ENCODE assay signal across 16 mouse cellular contexts in genomic region chr14:73420138-73420745, GRCm38 (mm10). TPM values are rescaled to one million over a fixed set of nuclear protein-coding genes. Genes with fewer than 3 reads are reported as not detected.
DNase-seq lines count a peak whose midpoint lies in the region; ATAC-seq lines count a peak whose summit lies in the region.
"Had no signal": no experiment of that assay in that cellular context is flagged by ENCODE, and none has a peak within 500 bp of the region (broad histone marks: within the 10 kb centered on the region; RNA-seq: fewer than 3 reads in every experiment).

No protein-coding gene starts in this region.

- 0 out of 2 replicates have a peak, but pooled peaks have one; percentile 54 for ATAC-seq in megakaryocyte-erythroid progenitor cell, adult 5-6 weeks (replicated peaks; ENCODE audit: low FRiP score, low TSS enrichment, poor library complexity, severe bottlenecking)
- ATAC-seq in midbrain, embryonic 16.5 days = no peak

- H3K27me3 ChIP-seq in midbrain, embryonic 16.5 days (ENCODE audit: control insufficient read depth, insufficient read depth, low read depth, low read length) = no peaks in the 10 kb centered on the region
- H3K27me3 ChIP-seq: limb, embryonic 15.5 days had no signal

- no peak overlapping the region for H3K9ac ChIP-seq in midbrain, embryonic 16.5 days (ENCODE audit: low read depth, low read length)
- H3K9ac ChIP-seq: limb, embryonic 15.5 days had no signal

- no peak overlapping the region for H3K4me3 ChIP-seq in midbrain, embryonic 16.5 days (ENCODE audit: low read depth, low read length)
- H3K4me3 ChIP-seq: erythroblast, embryonic 14.5 days; heart, embryonic 10.5 days; limb, embryonic 15.5 days; midbrain, embryonic 10.5 days had no signal

- no peak overlapping the region for H3K27ac ChIP-seq in midbrain, embryonic 16.5 days (ENCODE audit: low read length)
- H3K27ac ChIP-seq: heart, embryonic 10.5 days; limb, embryonic 15.5 days; midbrain, embryonic 10.5 days had no signal

- peak; percentile 47 for DNase-seq in cerebellum, adult 11-12 months
- DNase-seq in cerebellum, postnatal 4 days (ENCODE audit: low spot score in 2 of 2) = no peak
- peak; percentile 29 for DNase-seq in lung, postnatal 10 days
- DNase-seq in lung, postnatal 14 days = no peak
- DNase-seq in cerebellum, adult 9-11 months = peak; percentile 49
- no peak for DNase-seq in liver
- DNase-seq: kidney, adult 2 months; kidney, postnatal 10 days; right cerebral cortex, postnatal 4 days had no signal

- no peaks in the 10 kb centered on the region for H3K4me1 ChIP-seq in midbrain, embryonic 16.5 days (ENCODE audit: control insufficient read depth, insufficient read depth, low read length)

- WGBS in midbrain, embryonic 16.5 days = 42% methylated on average over 5 of the region's 5 CpGs

- H3K4me2 ChIP-seq in midbrain, embryonic 16.5 days (ENCODE audit: low read length) = no peak overlapping the region
- H3K4me2 ChIP-seq: limb, embryonic 15.5 days had no signal

- H3K9me3 ChIP-seq in midbrain, embryonic 16.5 days (replicated peaks; ENCODE audit: control insufficient read depth, low read length, poor library complexity, severe bottlenecking) = no peaks in the 10 kb centered on the region
- H3K9me3 ChIP-seq: G1E; heart, embryonic 10.5 days; limb, embryonic 15.5 days; midbrain, embryonic 10.5 days had no signal

- no peaks in the 10 kb centered on the region for H3K36me3 ChIP-seq in midbrain, embryonic 16.5 days (ENCODE audit: control insufficient read depth, insufficient read depth, low read length)
- H3K36me3 ChIP-seq: G1E; heart, embryonic 10.5 days; limb, embryonic 15.5 days; midbrain, embryonic 10.5 days had no signal

RNA-seq across cellular contexts. Expression of gene Itm2b, which starts 35.2 kb away (rescaled TPM):
- 241 and 252 TPM in 2 replicates for total RNA-seq in megakaryocyte-erythroid progenitor cell, adult 5-6 weeks (2014; fragmentation: Nextera tagmentation)
- total RNA-seq in megakaryocyte-erythroid progenitor cell, adult 5-6 weeks (2017) = 431 and 507 TPM in 2 replicates
- polyA plus RNA-seq in midbrain, embryonic 16.5 days (2015; fragmentation: Nextera tagmentation; extraction: Ambion mirVana) = 627 and 698 TPM in 2 replicates

Comparison
In these comparisons a context has a peak if more than half of its experiments do, and no peak if none do; other contexts are left out.
1. DNase-seq: peak in cerebellum, adult 11-12 months (single experiment), lung, postnatal 10 days (single experiment) and cerebellum, adult 9-11 months (single experiment); none in cerebellum, postnatal 4 days (0 of 2), lung, postnatal 14 days (single experiment) and liver (single experiment).